Comparison of ENCODE assay signal across 34 mouse cellular contexts in genomic region chr6:136954715-136955114, GRCm38 (mm10). TPM values are rescaled to one million over a fixed set of nuclear protein-coding genes. Genes with fewer than 3 reads are reported as not detected.
"Had no signal": no experiment of that assay in that cellular context is flagged by ENCODE, and none has a peak within 500 bp of the region (broad histone marks: within the 10 kb centered on the region; RNA-seq: fewer than 3 reads in every experiment).

No protein-coding gene starts in this region.

- H3K4me3 ChIP-seq: heart, embryonic 10.5 days; heart, embryonic 13.5 days; heart, embryonic 15.5 days; hindbrain, embryonic 13.5 days; hindbrain, embryonic 15.5 days; kidney, embryonic 15.5 days; limb, embryonic 13.5 days; limb, embryonic 15.5 days had no signal

- H3K4me1 ChIP-seq: heart, embryonic 15.5 days; hindbrain, embryonic 13.5 days; hindbrain, embryonic 15.5 days; limb, embryonic 13.5 days; limb, embryonic 15.5 days had no signal

- H3K27me3 ChIP-seq: heart, embryonic 13.5 days; heart, embryonic 15.5 days; hindbrain, embryonic 13.5 days; hindbrain, embryonic 15.5 days; kidney, embryonic 15.5 days; limb, embryonic 13.5 days; limb, embryonic 15.5 days had no signal

- H3K4me2 ChIP-seq: heart, embryonic 13.5 days; heart, embryonic 15.5 days; hindbrain, embryonic 13.5 days; hindbrain, embryonic 15.5 days; kidney, embryonic 15.5 days; limb, embryonic 13.5 days; limb, embryonic 15.5 days had no signal

- DNase-seq: gastrocnemius, postnatal 14 days; gastrocnemius, postnatal 36 days; heart, adult 18-20 months; heart, postnatal 14 days; heart, postnatal 36 days; kidney, adult 11 months; kidney, adult 2 months; kidney, adult 9 months; kidney, postnatal 14 days; kidney, postnatal 36 days; layer of hippocampus, adult 9-11 months; layer of hippocampus, postnatal 36 days; left cerebral cortex, postnatal 4 days had no signal

- ATAC-seq: hindbrain, postnatal 0 days; intestine, embryonic 16.5 days had no signal

- H3K9ac ChIP-seq: heart, embryonic 13.5 days; heart, embryonic 15.5 days; hindbrain, embryonic 13.5 days; hindbrain, embryonic 15.5 days; kidney, embryonic 15.5 days; limb, embryonic 13.5 days; limb, embryonic 15.5 days; liver, embryonic 14.5 days had no signal

- H3K36me3 ChIP-seq: heart, embryonic 10.5 days; heart, embryonic 13.5 days; heart, embryonic 15.5 days; hindbrain, embryonic 13.5 days; hindbrain, embryonic 15.5 days; kidney, embryonic 15.5 days; limb, embryonic 13.5 days; limb, embryonic 15.5 days had no signal

- H3K9me3 ChIP-seq: heart, embryonic 10.5 days; heart, embryonic 13.5 days; heart, embryonic 15.5 days; hindbrain, embryonic 13.5 days; hindbrain, embryonic 15.5 days; kidney, embryonic 15.5 days; limb, embryonic 13.5 days; limb, embryonic 15.5 days had no signal

- H3K27ac ChIP-seq: heart, embryonic 10.5 days; heart, embryonic 13.5 days; heart, embryonic 15.5 days; hindbrain, embryonic 13.5 days; hindbrain, embryonic 15.5 days; hindbrain, postnatal 0 days; kidney, embryonic 15.5 days; kidney, postnatal 0 days; limb, embryonic 13.5 days; limb, embryonic 15.5 days; liver, embryonic 14.5 days had no signal

RNA-seq across cellular contexts. Expression of gene Pde6h, which starts 31.1 kb away (rescaled TPM):
- total RNA-seq: gastrocnemius, adult 18-20 months; gastrocnemius, adult 8-10 months; gastrocnemius, postnatal 14 days; gastrocnemius, postnatal 36 days; heart, adult 18-20 months; heart, postnatal 36 days; hematopoietic stem cell, adult 5-6 weeks; hindbrain, postnatal 0 days had no signal
- polyA plus RNA-seq: heart, embryonic 10.5 days; heart, embryonic 13.5 days; hindbrain, embryonic 11.5 days; hindbrain, embryonic 13.5 days; intestine, embryonic 14.5 days; limb, embryonic 11.5 days had no signal

RNA-seq across cellular contexts. Expression of gene Erp27, which starts 32.7 kb away (rescaled TPM):
- total RNA-seq: gastrocnemius, adult 18-20 months; gastrocnemius, adult 8-10 months; gastrocnemius, postnatal 14 days; gastrocnemius, postnatal 36 days; heart, adult 18-20 months; heart, postnatal 36 days; hematopoietic stem cell, adult 5-6 weeks; hindbrain, postnatal 0 days; left cerebral cortex, adult 18-20 months; left cerebral cortex, adult 8-10 months; left cerebral cortex, postnatal 25 days had no signal
- polyA plus RNA-seq: hindbrain, embryonic 13.5 days; hindbrain, embryonic 15.5 days; hindbrain, postnatal 0 days; kidney, adult 2 months had no signal
